Mouse (Mus musculus) adrenal gland, postnatal 4 days (tissue): ENCODE data around the gene Ikbip. TPM values are rescaled to one million over a fixed set of nuclear protein-coding genes. Genes with fewer than 3 reads are reported as not detected.

ENCODE experiments used
- total RNA-seq, 2 experiments: library from RNA; stranded (reverse); gene quantifications; 2 replicates each; pipeline ENCODE4 v1.2.3; 2021

Gene Ikbip
- total RNA-seq, 2 experiments from 2014 or later, result 43.3 to 48.0 TPM

Other genes starting within 250 kb of the Ikbip start
- 10 to 100 TPM; 14.8 to 16.5 TPM for gene Apaf1, start 170 bp upstream of the Ikbip start, total RNA-seq
- gene Slc25a3, start 41.1 kb downstream of the Ikbip start, total RNA-seq, result 100 to 1,000 TPM; 840 to 862 TPM
- gene Tmpo, start 98.4 kb downstream of the Ikbip start, total RNA-seq, result 100 to 1,000 TPM; 203 to 231 TPM